Comparison of ENCODE assay signal across 8 mouse cellular contexts in the genomic region with DNA sequence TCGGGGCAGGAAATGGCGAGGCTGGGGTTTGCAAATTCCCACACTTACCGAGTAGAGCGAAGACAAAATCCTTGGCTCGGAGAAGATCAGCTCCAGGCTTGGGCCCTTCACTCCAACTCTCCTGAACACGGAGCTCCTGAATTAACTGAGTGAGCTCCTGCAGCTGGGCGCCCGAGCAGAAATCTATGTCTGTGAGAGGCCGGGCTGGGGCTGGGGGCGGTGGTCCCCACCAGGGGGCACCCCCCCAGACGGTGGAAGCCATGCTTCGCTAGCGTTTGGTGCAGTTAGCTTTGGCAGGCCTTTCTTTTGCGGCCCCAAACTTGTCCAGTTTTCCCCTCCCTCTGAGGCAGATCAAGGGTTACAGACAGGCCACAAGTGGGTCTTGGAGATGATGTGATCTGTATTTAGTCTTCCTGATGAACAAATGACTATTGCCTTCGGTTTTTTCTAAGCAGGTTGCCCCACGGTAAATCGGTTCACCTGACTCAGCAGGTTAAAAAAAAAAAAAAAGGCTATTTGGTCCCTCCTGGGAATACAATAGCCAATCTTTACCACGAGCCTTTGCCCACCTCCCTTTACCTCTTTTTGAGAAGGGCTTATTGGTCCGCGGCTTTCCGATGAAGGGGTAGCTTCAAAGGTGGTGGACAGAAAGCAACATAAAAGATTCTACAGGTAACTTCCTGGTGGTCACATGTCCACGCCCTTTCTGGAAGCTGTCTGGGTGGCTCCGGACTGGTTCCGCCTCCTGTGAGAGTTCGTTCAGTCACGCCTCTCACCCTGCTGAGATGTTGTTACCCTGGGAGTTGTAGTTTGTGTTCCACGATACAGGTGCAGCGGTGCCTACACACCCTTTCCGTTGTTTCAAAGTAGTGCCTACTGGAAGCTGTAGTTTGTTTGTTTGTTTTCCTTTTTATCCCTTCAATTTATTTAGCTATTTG. TPM values are rescaled to one million over a fixed set of nuclear protein-coding genes. Genes with fewer than 3 reads are reported as not detected.
DNase-seq lines count a peak whose midpoint lies in the region; ATAC-seq and TF ChIP-seq lines count a peak whose summit lies in the region.

Tmem102 (minus strand) TSS at position 653 of the 938 bp plus-strand sequence.

- 7% methylated on average over 29 of the region's 29 CpGs for WGBS in forebrain, embryonic 16.5 days

- intact Hi-C loops in gastrocnemius, adult 2 months (cut with DNase I): loop anchor here (2.0 to 5.0 kb wide), 3 partner anchors 32 to 123 kb away; partner anchors contain the start of genes Nlgn2 and Senp3

- no peaks in the 10 kb centered on the region for H3K36me3 ChIP-seq in forebrain, embryonic 16.5 days (ENCODE audit: control insufficient read depth, insufficient read depth)

- peaks cover 39% of the 10 kb centered on the region for H3K4me1 ChIP-seq in forebrain, embryonic 16.5 days (replicated peaks; ENCODE audit: control insufficient read depth, insufficient read depth, low read length)

- TF ChIP-seq CTCF in gastrocnemius, adult 2 months (IDR thresholded peaks at IDR 0.05): no peak

- H3K9ac ChIP-seq in forebrain, embryonic 16.5 days (replicated peaks; ENCODE audit: low read depth, low read length): no peak within 1 kb of the TSS

- H3K4me3 ChIP-seq in gastrocnemius, adult 2 months: peak within 1 kb of the TSS; percentile 78
- H3K4me3 ChIP-seq in forebrain, embryonic 16.5 days (replicated peaks; ENCODE audit: low read length): no peak within 1 kb of the TSS

- H3K27me3 ChIP-seq in forebrain, embryonic 16.5 days (replicated peaks; ENCODE audit: control insufficient read depth, insufficient read depth, low read length): peaks cover 19% of the 10 kb centered on the region

- H3K27ac ChIP-seq in gastrocnemius, adult 2 months: no peak within 1 kb of the TSS
- H3K27ac ChIP-seq in forebrain, embryonic 16.5 days (ENCODE audit: low read length): no peak within 1 kb of the TSS

- peak within 1 kb of the TSS; percentile 83 for H3K4me2 ChIP-seq in forebrain, embryonic 16.5 days (ENCODE audit: low read length)

- no peak for DNase-seq in gastrocnemius, adult 2 months
- DNase-seq in gastrocnemius, postnatal 10 days: no peak
- DNase-seq in kidney, postnatal 10 days: peak; percentile 79
- DNase-seq in lung, postnatal 4 days: peak; percentile 59 to 75
- DNase-seq in layer of hippocampus, postnatal 36 days: no peak
- no peak for DNase-seq in adrenal gland, adult 2 months
- no peak for DNase-seq in cerebellum, postnatal 36 days

- no peak for ATAC-seq in forebrain, embryonic 16.5 days

- H3K9me3 ChIP-seq in forebrain, embryonic 16.5 days (ENCODE audit: control insufficient read depth, low read length): no peaks in the 10 kb centered on the region

RNA-seq across cellular contexts. Expression of gene Tmem102, which starts in this region (rescaled TPM):
- under 1 TPM; 0.20 to 0.41 TPM for total RNA-seq in gastrocnemius, adult 2 months (2021)
- total RNA-seq in gastrocnemius, postnatal 10 days (2021): not detected
- polyA plus RNA-seq in forebrain, embryonic 16.5 days (2015; fragmentation: Nextera tagmentation; extraction: Ambion mirVana): 0.45 and 0.77 TPM in 2 replicates
- under 1 TPM in 1 of 2 experiments, not detected in 1; 0.17 TPM for total RNA-seq in layer of hippocampus, postnatal 36 days (2021)
- 1 to 10 TPM in 1 of 2 experiments, under 1 TPM in 1; 0.23 to 1.1 TPM for total RNA-seq in adrenal gland, adult 2 months (2021)
- 0.81 and 0.94 TPM in 2 replicates for polyA plus RNA-seq in adrenal gland, adult 2 months (2012; rRNA removed)

Comparison
In these comparisons a context has a peak if more than half of its experiments do, and no peak if none do; other contexts are left out.
1. DNase-seq: peak in kidney, postnatal 10 days (single experiment) and lung, postnatal 4 days (2 of 2); none in gastrocnemius, adult 2 months (single experiment), gastrocnemius, postnatal 10 days (single experiment), layer of hippocampus, postnatal 36 days (0 of 2), adrenal gland, adult 2 months (single experiment) and cerebellum, postnatal 36 days (0 of 2).